Mouse (Mus musculus) cerebellum, adult 9-11 months (tissue): ENCODE results near the gene Cldn10.
"Not testable (repeated sequence)": the region's sequence is repeated elsewhere in the genome, so short reads cannot be mapped to it uniquely, and the experiment has no call there.

Experiments
- DNase-seq: peaks from one replicate; pipeline ENCODE4 v3.0.0; 2022

Cldn10 gene

GRCm38 (mm10) chr14:118783326-118783935, 4.3 kb upstream of the Cldn10 start:
- DNase-seq, result no peak

DNA sequence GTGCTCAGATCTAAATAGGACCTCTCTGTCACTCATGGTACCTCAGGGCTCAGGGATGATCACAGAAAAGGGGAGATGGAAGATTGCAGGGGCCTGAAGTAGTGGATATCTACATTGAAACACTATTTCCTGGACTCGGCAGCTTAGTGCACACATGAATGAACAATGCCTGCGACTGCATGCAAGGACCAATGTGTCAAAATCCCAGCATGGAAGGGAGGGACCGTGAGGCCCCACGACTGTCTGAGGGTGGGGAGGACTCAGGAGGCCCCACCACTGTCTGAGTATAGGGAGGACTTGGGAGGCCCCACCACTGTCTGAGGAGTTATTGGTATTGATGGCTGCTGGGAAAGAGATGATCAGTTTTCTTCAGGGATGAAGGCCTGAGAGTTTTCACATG, 2.5 kb downstream of the Cldn10 start:
- no peak for DNase-seq

DNA sequence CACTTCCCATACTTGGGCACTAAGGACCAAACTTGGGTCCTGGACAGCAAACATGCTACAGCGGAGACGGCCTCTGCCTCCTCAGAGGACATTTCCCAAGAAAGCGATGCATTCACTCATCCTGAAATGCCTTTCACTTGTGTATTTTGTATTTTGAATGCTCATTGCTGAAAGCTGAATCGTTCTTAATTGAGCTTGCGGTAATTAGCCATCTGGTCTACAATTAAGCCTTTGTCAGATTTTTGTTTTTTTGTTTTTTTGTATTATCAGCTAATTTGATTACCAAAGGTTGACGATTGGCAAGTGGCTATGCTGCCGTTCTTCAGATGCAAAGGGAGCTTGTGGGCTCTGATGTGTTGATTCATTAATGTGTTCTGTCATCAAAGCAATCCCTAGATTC, 5.2 kb downstream of the Cldn10 start:
- no peak for DNase-seq

GRCm38 (mm10) chr14:118793416-118793815, 5.7 kb downstream of the Cldn10 start:
- no peak for DNase-seq

DNA sequence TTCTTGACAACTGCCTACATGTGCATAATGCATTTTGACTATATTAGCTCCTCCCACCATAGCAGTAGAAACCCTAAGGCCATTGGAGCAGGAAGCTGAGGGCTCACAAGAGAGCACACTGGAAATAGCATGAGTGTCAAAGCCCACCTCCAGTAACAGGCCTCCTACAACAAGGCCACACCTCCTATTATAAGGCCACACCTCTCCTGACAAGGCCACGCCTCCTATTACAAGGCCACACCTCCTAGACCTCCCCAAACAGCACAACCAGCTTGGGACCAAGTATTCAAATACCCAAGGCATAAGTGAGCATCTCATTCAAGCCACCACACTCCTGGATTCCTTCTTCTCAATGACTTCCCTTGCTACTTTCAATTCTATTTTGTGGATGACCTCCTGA, 6.5 kb downstream of the Cldn10 start:
- DNase-seq, result no peak

GRCm38 (mm10) chr14:118794893-118795292, 7.2 kb downstream of the Cldn10 start:
- DNase-seq, result no peak

GRCm38 (mm10) chr14:118795915-118796693, 8.4 kb downstream of the Cldn10 start:
- no peak for DNase-seq

DNA sequence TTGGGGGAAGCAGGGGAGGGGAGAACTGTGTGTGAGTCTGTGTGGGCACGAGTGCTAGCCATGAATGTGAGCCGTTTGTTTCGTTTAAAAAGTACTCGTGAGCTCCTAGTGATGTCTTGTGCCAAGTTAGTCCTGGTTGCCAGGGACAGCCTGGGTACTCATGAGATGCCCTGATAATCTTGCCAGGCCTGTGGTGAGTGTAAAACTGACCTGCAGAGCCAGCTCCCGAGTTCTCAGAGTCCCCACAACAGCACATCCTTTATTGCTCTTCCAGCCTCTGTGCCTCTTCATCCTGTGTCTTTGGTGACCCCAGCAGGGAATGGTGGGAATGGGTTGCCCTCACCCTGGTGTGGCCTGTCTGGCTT, 9.0 kb downstream of the Cldn10 start:
- no peak for DNase-seq

- no peak for DNase-seq
Observed at GRCm38 (mm10) chr14:118797270-118797669, 9.6 kb downstream of the Cldn10 start.

- DNase-seq, result no peak
Observed at GRCm38 (mm10) chr14:118799918-118800317, 12.2 kb downstream of the Cldn10 start.

GRCm38 (mm10) chr14:118803936-118804335, 16.2 kb downstream of the Cldn10 start:
- no peak for DNase-seq

DNA sequence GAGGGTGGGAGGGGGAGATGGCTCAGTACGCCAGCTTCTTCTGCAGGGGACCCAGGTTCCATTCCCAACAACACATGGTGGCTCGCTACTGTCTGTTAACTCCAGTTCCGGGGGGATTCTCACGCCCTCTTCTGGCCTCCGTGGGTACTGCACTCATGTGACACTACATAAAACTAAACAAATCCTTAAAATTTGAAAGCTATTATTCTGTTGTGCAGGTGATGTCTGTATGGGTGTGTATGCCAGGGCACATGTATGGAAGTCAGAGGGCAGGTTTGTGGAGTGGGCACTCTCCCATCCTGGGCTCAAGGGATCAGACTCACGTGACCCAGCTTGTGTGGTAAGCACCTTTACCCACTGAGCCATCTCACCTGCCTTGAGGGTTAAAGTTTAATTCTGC, 16.6 kb downstream of the Cldn10 start:
- no peak for DNase-seq

DNA sequence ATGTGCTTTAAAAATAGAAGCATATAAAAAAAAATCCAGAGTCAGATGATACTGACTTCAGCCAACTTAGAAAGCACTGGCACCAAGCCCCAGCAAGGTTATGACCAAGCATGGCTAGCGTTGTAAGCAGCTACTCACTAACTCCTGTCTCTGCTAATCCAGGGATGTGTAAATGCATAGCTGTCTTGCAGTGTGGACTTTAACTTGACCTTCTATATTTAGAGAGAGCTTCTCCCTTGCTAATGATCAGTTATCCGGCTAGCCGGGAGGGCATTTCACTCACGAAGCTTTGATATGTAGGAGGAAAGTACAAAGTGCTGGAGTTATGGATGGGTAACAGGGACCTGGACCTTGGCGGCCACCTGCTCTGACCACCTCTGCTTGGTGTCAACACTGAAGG, 19.9 kb downstream of the Cldn10 start:
- DNase-seq, result no peak

GRCm38 (mm10) chr14:118808183-118808582, 20.5 kb downstream of the Cldn10 start:
- DNase-seq, result not testable (repeated sequence)

DNA sequence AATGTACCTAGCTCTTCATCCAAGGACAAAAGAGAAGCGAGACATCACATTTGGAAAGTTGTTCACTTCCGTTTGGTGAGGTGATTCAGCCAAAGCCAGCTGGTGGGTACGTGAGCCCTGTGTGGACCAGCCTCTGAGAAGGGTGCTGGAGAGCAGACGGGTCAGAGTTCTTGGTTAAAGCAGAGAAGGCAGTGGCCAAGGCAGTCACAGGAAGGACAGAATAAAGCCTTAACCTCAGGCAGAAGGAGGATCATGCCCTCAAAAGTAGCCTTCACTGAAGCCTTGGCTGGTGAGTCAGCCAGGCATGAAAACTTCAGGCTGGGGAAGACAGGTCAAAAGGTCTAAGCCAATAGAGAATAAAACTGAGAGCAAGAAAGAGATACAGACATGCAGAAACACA, 22.0 kb downstream of the Cldn10 start:
- DNase-seq, result no peak

DNA sequence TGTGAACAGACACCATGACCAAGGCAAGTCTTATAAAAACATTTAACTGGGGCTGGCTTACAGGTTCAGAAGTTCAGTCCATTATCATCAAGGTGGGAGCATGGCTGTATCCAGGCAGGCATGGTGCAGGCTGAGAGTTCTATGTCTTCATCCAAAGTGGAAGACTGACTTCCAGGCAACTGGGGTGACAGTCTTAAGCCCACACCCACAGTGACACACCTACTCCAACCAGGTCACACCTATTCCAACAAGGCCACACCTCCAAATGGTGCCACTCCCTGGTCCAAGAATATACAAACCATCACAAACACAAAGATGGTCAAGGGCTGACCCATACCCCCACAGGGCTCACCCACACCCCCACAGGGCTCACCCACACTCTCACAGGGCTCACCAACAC, 23.5 kb downstream of the Cldn10 start:
- DNase-seq, result not testable (repeated sequence)

DNA sequence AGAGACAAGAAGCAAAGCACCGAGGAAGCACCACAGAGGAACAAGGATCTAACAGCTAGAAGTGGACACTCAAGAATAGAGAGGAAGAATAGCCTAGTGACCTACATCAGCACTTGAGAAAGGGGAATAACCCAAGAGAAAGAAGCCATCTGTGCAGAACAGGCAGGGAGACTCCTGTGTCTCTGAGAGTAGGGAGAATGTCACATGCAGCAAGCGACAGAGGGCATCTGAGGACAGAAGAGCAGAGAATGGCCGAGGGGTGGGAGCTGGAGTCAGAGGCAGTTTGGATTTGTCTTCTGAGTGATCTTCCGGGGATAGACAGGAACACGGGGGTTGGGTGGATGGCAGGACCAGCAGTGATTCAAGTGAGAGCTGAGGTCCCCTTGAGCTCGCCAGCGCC, 25.4 kb downstream of the Cldn10 start:
- no peak for DNase-seq

DNA sequence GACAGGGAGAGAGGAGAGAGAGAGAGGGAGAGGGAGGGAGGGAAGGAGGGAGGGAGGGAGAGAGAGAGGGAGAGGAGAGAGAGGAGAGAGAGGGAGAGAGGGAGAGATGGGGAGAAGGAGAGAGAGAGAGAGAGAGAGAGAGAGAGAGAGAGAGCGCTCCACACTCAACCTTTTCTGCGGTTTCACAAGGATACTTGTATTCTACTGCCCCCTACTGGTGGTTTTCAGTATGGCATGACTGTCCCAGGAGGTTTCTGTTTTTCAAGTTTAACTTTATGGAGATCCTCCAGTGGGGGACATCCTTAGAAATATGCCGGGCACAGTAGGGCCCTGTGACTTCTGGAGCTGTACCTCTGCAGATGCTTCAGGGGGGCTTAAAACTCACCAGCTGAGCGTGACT, 28.8 kb downstream of the Cldn10 start:
- no peak for DNase-seq

DNA sequence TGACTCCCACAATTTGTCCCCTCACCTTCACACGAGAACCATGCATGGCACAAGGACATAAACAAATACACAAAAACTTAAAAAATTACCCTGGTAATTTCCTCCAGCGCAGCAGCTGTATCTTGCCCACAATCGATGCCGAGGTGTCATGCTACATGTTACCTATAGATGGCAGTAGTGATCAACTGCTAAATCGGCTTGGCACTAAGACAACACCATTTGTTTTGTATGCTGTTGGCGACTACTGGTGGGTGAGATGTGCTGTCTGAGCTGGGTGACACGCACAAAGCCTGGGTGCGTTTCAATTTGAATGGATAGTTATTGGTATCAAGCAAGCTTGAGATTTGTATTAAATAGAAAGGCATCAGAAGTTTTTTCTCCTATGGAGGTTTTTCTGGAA, 32.4 kb downstream of the Cldn10 start:
- DNase-seq, result peak; percentile 36

GRCm38 (mm10) chr14:118822816-118823215, 35.1 kb downstream of the Cldn10 start:
- DNase-seq, result no peak

- no peak for DNase-seq
Observed at GRCm38 (mm10) chr14:118823313-118823712, 35.6 kb downstream of the Cldn10 start.

GRCm38 (mm10) chr14:118826346-118826745, 38.6 kb downstream of the Cldn10 start:
- no peak for DNase-seq

DNA sequence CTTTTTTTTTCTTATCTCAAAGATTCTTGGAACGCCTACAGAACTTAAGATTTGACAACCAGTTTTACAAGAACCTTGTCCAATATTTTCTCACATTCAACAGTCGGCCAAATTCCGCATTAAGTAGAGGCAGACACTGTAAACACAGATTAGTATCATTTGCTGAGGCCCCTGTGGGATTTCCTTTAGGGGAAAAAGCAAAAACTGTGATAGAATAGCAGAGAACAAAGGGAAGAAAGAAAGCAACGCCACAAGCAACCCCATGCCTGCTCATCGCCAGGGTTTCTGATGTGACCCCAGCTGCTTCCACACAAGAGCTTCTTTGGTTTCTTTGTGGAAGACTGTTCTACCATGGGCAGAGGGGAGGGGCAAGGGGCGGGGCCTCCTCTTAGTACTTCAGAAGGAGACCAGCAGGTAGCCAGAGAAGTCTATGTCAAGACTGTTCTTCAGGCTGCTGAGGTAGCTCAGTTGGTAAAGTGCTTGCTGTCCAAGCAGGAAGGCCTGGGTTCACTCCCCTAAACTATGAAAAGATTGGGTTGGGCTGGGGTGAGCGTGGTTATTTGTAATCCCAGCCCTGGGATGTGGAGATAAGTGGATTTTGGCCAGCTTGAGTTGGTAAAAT, 39.7 kb downstream of the Cldn10 start:
- no peak for DNase-seq

DNA sequence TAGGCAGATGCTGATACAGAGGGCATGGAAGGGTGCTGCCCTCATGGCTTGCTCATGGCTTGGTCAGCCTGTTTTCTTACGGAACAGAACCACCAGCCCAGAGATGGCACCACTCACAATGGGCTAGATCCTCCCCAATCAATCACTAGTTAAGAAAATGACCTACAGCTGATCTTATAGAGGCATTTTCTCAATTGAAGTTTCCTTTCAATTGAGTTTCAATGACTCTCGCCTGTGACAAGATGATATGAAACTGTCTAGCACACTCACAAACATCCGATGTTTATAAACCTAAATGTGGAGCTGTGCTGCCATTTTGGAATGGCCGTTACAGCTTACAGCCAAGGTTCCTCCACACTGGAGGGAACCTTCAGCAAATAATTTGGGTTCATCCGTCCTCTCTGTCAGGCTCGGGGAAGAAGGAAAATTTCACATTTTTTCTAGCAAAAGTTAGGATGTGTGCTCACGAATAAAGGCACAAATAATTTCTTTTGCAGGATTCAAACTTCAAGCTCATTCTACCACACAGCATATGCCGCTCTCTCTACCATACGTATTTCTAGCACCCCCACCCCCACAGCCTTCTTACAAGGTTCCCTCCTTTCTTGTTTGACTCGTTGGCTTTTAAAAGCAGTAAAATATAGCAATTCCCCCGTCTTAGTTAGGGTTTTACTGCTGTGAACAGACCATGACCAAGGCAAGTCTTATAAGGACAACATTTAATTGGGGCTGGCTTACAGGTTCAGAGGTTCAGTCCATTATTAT, 41.8 kb downstream of the Cldn10 start:
- no peak for DNase-seq
